Mouse (Mus musculus) thymus, postnatal 4 days (tissue): ENCODE data around the gene Dock7.
A peak's percentile ranks its signal among the peaks of the same experiment; 100 is the strongest.

Source experiments
- DNase-seq: peaks from one replicate; pipeline ENCODE4 v3.0.0; 2021

The Dock7 gene

GRCm38 (mm10) chr4:99120211-99121122 is at the start of gene Dock7:
Gene Dock7 (minus strand): TSS chr4:99120915.
- peak; percentile 62 for DNase-seq

GRCm38 (mm10) chr4:99168869-99169268 is 48.2 kb upstream of the Dock7 start:
- DNase-seq = no peak

GRCm38 (mm10) chr4:99163547-99163946 is 42.8 kb upstream of the Dock7 start:
- no peak for DNase-seq

DNA sequence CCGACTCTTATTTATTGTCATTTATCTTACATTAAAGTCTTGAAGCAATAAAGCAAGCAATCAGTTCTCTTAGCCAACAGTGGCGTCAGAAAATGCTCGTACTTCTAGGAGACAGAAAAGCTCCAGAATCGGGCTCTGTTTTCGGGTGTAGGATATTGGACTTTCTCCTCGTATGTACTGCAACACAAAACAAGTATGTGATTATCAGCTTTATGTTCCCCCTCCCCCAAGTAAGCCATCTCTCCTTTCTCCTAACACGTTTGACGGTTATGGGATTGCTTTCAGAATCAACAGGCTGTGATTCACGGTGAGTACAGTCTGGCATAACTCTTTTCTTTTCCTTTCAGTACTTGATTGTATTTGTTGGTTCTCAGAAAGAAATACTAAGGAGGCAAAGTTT is 42.3 kb upstream of the Dock7 start:
- DNase-seq = no peak

DNA sequence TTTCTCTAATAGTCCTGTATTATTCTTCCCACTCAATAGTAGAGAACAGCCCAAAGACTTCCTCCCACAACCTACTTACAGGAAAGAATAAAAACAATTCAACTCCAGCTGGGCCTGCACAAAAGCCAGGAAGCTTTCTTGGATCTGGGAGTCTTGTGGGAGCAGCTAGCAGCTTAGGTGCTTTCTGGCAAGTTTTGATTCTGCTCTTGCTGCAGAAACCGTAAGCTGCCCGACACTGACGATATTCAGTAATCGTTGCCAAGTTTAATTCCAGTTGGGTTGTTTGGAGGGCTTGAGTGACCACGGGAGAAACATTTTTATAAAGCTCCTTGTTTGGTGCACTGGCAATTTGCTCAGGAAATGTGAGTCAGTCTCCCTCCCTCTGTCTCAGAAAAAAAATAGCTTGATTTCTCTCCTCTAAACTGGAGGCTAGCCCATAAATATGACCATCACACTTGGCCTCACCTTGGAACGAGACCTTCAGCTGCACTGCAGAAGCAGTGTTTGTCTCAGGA is 40.8 kb upstream of the Dock7 start:
- DNase-seq = no peak

DNA sequence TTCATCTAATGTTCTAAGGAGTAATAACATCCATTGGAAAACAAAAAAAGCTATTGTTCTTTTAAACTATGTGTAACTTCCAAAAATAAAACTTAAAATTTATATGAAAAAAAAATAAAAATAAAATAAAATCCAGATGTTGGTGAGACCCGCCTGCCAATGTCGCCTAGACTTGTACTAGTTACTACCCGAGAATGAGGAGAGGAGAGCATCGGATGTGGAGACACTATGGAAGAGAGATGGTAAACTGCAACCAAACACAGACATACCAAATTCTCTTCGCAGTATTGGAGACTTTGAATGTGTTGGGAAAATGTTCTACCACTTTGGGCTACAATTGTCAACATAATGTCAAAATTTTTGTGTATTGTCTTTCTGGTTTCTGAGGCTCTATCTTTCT is 40.2 kb upstream of the Dock7 start:
- no peak for DNase-seq

- no peak for DNase-seq
Observed at GRCm38 (mm10) chr4:99160414-99160813, 39.7 kb upstream of the Dock7 start.

- DNase-seq = no peak
Observed at GRCm38 (mm10) chr4:99158495-99158894, 37.8 kb upstream of the Dock7 start.

DNA sequence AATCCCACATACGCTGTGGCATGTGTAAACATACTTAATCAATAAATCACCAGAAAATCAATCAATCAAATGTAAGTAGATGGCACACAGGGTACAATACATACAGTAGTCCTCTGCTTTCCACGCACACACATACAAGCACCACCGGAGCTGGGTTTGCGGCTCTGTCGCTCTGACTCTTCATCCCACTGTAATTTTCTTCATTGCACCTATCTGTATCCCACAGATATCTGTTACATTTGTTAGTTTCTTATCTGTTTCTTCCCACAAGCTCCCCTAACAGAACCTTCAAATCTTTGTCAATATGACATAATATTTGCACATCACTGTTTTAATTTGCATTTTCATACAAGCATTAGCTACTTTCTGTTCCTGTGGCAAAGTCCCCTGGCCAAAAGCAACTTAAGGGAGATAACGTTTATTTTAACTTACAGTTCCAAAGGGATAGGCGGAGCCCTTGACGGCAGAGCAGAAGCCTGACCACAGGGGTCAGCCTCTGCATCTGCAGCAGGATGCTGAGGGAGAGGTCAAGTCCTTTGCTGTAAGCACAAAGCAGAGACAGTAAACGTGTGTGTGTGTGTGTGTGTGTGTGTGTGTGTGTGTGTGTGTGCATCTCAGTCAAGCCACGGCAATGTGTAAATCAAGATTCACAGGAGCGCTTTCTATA is 36.1 kb upstream of the Dock7 start:
- DNase-seq = no peak

DNA sequence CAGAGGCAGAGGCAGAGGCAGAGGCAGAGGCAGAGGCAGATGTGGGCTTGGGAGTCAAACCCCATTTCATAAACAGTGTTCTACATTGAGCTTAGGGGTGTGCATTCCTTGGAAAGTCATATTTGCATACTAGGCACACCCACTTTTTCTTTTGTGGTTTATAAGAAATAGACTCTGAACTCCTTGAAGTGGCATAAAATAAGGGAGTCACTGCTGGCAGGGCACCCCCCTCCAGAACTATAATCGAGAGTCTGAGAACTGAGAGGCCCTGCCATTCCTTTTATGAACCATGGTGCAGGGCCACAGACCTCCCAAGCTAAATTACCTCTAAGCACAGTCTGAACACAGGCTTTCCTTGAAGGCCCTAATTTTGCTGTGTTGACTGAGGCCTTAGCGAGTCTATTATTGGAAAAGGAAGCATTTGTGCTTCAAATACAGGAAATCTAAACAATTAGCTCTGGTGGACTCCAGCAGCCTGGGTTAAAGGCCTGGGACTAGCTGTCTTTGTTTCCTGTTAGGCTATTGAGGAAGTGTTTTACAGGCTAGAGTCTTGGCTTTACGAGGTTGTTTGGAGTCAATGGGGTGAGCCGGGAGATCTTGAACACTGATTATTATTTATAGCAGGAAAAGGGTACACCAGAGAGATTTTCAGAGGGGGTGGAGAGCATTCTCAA is 31.3 kb upstream of the Dock7 start:
- DNase-seq = no peak

- DNase-seq = no peak
Observed at GRCm38 (mm10) chr4:99151434-99151833, 30.7 kb upstream of the Dock7 start.

DNA sequence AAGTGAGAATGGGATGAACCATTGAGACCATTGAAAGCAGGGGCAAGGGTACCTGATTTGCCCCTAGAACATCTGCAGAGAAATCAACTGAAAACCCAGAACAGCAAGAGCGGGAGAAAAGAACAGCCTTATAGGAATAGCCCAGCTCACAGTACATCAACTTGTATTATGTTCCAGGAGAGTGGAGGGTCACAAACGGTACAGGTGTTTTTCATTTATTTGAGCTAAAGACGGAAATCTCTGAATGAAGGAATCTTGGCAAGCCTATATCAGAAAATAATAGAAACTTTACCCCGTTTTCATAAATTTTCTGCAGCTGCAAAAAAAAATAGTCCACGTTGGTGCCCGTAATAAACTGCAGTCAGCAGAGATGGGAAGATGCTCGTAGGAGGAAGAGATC is 22.6 kb upstream of the Dock7 start:
- no peak for DNase-seq

GRCm38 (mm10) chr4:99141578-99141977 is 20.9 kb upstream of the Dock7 start:
- DNase-seq = no peak

DNA sequence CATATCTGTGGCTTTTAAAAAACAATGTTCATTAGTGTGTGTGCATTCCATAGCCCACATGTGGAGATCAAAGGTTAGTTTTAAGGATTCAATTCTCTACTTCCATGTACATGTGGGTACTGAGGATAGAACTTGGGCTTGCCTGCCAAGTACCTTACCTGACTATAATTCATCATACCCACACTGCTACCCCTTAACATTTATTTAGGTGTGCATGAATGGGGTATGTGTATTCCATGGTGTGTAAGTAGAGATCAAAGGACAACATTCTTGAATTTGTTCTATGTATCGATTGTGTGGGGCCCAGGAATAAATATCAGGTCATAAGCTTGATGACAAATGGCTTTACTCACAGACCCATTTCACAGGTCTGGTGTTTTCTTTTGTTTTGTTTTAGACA is 20.5 kb upstream of the Dock7 start:
- no peak for DNase-seq

DNA sequence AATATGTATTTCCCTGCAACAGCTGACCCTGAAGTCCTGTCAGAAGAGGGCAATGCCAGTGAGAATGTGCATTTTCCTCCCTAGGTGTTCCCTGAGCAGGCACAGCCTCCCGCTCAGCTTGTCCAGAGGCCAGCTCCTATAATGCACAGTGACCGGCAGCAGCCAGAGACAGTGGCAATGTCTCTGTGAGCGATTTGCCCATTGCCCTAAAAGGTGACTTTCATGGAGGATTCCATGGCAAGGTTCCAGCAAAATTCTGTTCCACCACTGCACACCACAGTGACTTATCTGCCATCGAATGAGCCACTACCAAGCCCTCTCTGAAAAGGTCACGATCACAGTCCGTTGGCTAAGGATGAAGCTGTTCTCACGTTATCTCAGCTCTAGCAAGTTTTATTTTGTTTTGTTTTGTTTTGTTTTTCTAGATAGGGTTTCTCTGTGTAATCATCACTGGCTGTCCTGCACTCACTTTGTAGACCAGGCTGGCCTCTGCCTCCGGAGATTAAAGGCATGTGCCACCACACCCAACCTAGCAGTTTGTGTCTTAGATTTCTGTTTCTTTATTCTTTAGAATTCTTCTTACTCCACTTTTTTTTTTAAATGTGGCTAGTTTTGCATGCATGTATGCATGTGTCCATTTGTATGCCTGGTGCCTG is 17.4 kb upstream of the Dock7 start:
- DNase-seq = no peak

DNA sequence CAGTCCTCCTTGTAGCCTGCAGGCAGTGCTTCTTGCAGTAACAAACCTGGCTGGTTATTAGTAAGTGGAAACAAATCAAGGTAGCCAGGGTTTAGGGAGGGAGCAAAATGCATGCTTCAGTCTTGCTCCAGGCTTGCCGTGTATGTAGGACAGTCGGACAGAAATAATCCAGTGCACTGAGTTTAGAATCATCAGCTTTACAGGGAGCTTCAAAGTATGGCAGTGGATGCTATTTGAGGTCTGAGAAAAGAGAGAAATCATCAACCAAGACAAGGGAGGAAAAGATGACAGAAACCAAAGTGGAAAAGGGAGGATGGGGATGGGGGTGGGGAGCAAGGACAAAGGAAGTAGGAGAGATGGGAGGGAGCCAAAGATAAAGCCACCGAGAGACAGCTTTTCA is 13.8 kb upstream of the Dock7 start:
- no peak for DNase-seq

- DNase-seq = no peak
Observed at GRCm38 (mm10) chr4:99133326-99133725, 12.6 kb upstream of the Dock7 start.

GRCm38 (mm10) chr4:99132686-99133085 is 12.0 kb upstream of the Dock7 start:
- no peak for DNase-seq

DNA sequence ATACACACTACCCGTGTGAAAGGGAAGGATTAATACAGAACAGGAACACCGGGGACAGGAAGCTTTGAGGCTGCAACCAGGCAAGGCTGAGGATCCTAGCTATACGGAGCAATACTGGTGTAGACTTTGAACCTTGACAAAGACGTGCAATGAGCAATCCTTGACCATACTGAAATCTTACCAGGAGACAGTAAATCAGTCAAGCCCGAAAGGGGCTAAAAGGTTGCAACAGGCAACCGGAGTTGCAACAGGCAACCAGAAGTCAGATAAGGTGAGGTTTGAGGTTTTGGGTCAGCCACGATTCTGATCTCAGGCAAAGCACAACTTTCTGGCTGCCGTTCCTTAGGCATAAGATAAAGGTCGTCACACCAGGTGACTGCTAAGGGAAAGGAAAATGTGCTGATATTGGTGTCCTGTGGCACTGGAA is 10.5 kb upstream of the Dock7 start:
- no peak for DNase-seq

- DNase-seq = no peak
Observed at GRCm38 (mm10) chr4:99123546-99123945, 2.8 kb upstream of the Dock7 start.

GRCm38 (mm10) chr4:99122786-99123185 is 2.1 kb upstream of the Dock7 start:
- no peak for DNase-seq

DNA sequence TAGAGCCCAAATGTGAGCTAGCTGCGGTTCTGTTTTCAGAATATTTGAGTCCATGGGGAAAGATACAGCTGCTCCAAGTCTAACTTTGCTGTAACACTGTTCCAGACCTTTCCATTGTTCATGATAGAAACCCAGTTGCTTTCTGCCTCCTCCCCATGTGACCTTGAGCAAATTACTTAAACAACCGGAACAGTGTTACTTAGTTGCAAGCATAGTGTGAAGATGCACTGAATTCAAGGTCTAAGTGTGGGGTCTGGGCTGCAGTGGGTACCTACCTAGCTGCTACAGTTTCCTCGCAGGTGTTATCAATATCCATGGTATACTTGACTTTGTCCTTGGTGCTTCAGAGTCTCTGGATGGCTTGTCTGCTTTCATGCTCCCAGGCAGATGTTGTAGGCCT is 1.3 kb upstream of the Dock7 start:
- no peak for DNase-seq
